Mouse (Mus musculus): ENCODE measurements at regions not wholly inside any gene's neighbourhood (a gene's known extent, or its start where the extent isn't known, plus 50 kb on each side); places are given as distances from the start of the nearest gene placed in this dataset.
A peak's percentile ranks its signal among the peaks of the same experiment; 100 is the strongest.
"Not testable (repeated sequence)": the region's sequence is repeated elsewhere in the genome, so short reads cannot be mapped to it uniquely, and the experiment has no call there.

GRCm38 (mm10) chrX:126693131-126693805 lies 122.4 kb downstream of the 4932411N23Rik start:
- DNase-seq (ENCODE audit: low read depth, low spot score): not testable (repeated sequence)

- not testable (repeated sequence) for DNase-seq (ENCODE audit: low read depth, low spot score)
These were observed 124.8 kb downstream of the 4932411N23Rik start for GRCm38 (mm10) chrX:126690828-126691227.

- peak; percentile 11 for DNase-seq (ENCODE audit: low read depth, low spot score)
These were observed 130.6 kb downstream of the 4932411N23Rik start for GRCm38 (mm10) chrX:126685020-126685419.

GRCm38 (mm10) chrX:126655737-126656136 lies 159.9 kb downstream of the 4932411N23Rik start:
- DNase-seq (ENCODE audit: low read depth, low spot score): peak; percentile 52

Measured in ES-CJ7 (cell line).